Mouse (Mus musculus): ENCODE results near the gene Syt12.

The Syt12 gene

DNA sequence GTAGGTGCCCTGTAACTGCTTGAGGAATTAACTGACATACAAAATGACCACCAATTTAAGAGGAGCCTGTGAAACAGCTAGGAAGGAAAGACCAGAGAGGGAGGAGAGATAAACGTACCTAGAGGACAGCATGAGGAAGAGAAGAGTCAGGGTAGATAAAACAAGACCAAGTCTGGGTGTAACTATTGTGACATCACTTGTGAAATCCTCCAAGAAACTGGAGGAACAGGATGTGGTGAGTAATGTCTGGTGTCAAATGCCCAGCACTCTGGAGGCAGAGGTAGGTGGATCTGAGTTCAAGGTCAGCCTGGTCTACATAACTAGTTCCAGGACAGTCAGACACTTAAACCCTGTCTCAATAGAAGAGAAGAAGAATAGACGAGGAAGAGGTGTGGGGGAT lies 68.2 kb downstream of the Syt12 start:
- DNase-seq (ENCODE audit: low read depth, low spot score) = peak; percentile 58

GRCm38 (mm10) chr19:4404840-4405239 lies 72.4 kb downstream of the Syt12 start:
- DNase-seq (ENCODE audit: low read depth, low spot score) = no peak

GRCm38 (mm10) chr19:4398959-4399358 lies 78.3 kb downstream of the Syt12 start:
- DNase-seq (ENCODE audit: low read depth, low spot score) = no peak

DNA sequence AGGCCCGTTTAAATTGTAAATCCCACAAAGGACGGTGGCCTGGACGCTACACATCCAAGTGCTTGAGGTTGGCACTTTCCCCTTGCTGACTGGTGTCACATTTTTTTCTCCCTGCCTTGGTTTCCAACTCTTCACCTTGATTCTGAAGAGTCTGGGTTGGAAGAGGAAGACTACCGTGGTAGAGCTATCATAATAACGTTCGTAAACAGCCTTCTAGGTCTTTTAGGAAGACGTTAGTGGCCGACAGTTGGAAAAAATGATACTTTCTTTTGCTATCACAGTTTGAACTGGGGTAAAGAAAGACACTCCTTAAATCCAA lies 78.7 kb downstream of the Syt12 start:
- DNase-seq (ENCODE audit: low read depth, low spot score) = no peak

DNA sequence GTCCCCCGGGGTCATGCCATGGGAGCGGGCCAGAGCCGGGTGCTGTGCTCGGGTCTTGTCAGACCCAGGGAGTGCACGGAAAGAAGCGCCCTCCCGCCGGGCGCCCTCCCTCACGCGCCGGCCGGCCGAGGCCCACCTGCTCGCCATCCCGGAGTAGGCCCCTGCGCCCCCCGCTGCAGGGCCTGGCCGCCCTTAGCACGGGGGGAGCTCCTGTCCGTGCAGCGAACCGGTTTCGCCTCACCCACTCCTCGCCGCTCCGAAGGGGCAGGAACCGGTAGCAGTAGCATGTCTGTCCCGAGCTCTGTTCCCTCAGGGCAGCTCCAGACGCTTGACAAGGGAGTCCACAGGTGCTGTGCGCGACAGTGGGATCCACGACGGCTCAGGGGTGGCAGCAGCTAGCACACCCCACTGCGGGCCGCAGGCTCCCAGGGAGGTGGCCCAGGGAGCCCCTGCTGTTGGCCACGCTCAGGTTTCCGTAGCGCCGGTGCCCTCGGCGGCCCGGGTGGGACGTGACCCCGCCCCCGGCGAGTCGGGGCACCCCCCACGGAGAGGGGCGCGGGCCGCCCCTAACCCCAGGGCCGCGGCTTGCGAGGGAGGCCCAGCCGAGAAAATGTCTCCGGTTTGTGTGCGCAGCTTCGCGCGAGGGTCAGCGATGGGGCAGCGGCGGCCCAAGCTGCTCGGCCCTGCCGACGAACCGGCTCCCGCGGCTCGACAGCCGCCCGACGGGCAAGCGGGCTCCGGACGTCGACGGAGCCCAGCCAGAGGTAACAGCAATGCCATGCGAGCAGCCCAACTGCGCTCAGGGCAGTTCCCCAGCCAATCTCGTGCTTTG lies 79.2 kb downstream of the Syt12 start, which contains the start of gene Kdm2a:
Kdm2a (minus strand) TSS at position 488 of the 832 bp plus-strand sequence.
- DNase-seq (ENCODE audit: low read depth, low spot score) = no peak

GRCm38 (mm10) chr19:4396998-4397797 lies 80.0 kb downstream of the Syt12 start:
- peak; percentile 99 for DNase-seq (ENCODE audit: low read depth, low spot score)

- peak; percentile 43 for DNase-seq (ENCODE audit: low read depth, low spot score)
Measured at GRCm38 (mm10) chr19:4396081-4396997, 80.9 kb downstream of the Syt12 start.

All from 3T3-L1 (cell line).